15 mouse cellular contexts compared by ENCODE assay signal in the genomic region with DNA sequence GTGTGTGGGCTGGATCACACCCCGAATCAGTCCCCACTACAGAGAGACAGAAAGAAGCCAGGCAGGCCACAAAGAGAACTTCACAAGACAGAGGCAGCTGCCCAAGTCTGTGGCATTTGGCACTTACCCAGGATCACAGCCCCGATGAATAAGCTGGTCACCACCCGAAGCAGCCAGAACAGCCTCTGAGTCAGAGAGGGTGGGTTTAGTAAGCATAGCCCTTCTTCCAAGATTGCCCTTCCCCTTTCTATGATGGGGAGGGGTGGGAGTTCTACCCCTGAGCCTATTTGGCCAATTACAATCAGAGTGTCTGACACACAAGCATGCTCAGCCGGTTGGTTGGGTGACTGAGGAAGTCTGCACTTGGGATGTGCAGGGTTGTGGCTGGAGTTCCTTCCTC. TPM values are rescaled to one million over a fixed set of nuclear protein-coding genes. Genes with fewer than 3 reads are reported as not detected.
DNase-seq lines count a peak whose midpoint lies in the region; ATAC-seq and TF ChIP-seq lines count a peak whose summit lies in the region.
"Had no signal": no experiment of that assay in that cellular context is flagged by ENCODE, and none has a peak within 500 bp of the region (broad histone marks: within the 10 kb centered on the region; RNA-seq: fewer than 3 reads in every experiment).

No protein-coding gene starts in this region.

- H3K27ac ChIP-seq in heart, embryonic 12.5 days (ENCODE audit: poor library complexity, severe bottlenecking): no peak overlapping the region
- H3K27ac ChIP-seq in midbrain, embryonic 16.5 days (ENCODE audit: low read length): no peak overlapping the region
- no peak overlapping the region for H3K27ac ChIP-seq in midbrain, embryonic 13.5 days
- H3K27ac ChIP-seq: midbrain, embryonic 12.5 days had no signal

- peaks cover 95% of the 10 kb centered on the region for H3K27me3 ChIP-seq in heart, embryonic 12.5 days (replicated peaks)
- peaks cover 9% of the 10 kb centered on the region for H3K27me3 ChIP-seq in midbrain, embryonic 16.5 days (ENCODE audit: control insufficient read depth, insufficient read depth, low read depth, low read length)
- H3K27me3 ChIP-seq in midbrain, embryonic 13.5 days: peaks cover 75% of the 10 kb centered on the region
- H3K27me3 ChIP-seq in Patski (no peaks in the 10 kb centered on the region), myocyte (ENCODE audit: control insufficient read depth, insufficient read depth, insufficient read length) (no peaks in the 10 kb centered on the region)

- H3K4me1 ChIP-seq in heart, embryonic 12.5 days (replicated peaks): peaks cover 9% of the 10 kb centered on the region
- peaks cover 11% of the 10 kb centered on the region; the same call in 1 of the 2 replicates for H3K4me1 ChIP-seq in midbrain, embryonic 16.5 days (ENCODE audit: control insufficient read depth, insufficient read depth, low read length)
- H3K4me1 ChIP-seq in midbrain, embryonic 13.5 days (replicated peaks): peaks cover 11% of the 10 kb centered on the region

- no peaks in the 10 kb centered on the region for H3K36me3 ChIP-seq in heart, embryonic 12.5 days
- no peaks in the 10 kb centered on the region for H3K36me3 ChIP-seq in midbrain, embryonic 16.5 days (ENCODE audit: control insufficient read depth, insufficient read depth, low read length)
- H3K36me3 ChIP-seq in midbrain, embryonic 13.5 days: no peaks in the 10 kb centered on the region
- no peaks in the 10 kb centered on the region for H3K36me3 ChIP-seq in myocyte (ENCODE audit: control insufficient read depth, insufficient read depth)
- H3K36me3 ChIP-seq: midbrain, embryonic 12.5 days had no signal

- H3K9ac ChIP-seq in heart, embryonic 12.5 days: no peak overlapping the region
- H3K9ac ChIP-seq in midbrain, embryonic 16.5 days (ENCODE audit: low read depth, low read length): no peak overlapping the region
- no peak overlapping the region for H3K9ac ChIP-seq in midbrain, embryonic 13.5 days (replicated peaks)
- H3K9ac ChIP-seq: midbrain, embryonic 12.5 days had no signal

- TF ChIP-seq CTCF in Patski (IDR thresholded peaks at IDR 0.05): no peak

- DNase-seq in heart, postnatal 4 days: no peak
- peak; percentile 60 for DNase-seq in Patski (ENCODE audit: low read depth, low spot score)
- DNase-seq in heart, adult 11 months: no peak
- DNase-seq: gastrocnemius, postnatal 10 days; heart, postnatal 14 days had no signal

- H3K79me2 ChIP-seq in myocyte (ENCODE audit: control insufficient read depth, insufficient read depth): no peaks in the 10 kb centered on the region

- 40% methylated on average over 4 of the region's 4 CpGs for WGBS in heart, embryonic 12.5 days
- 54% methylated on average over 4 of the region's 4 CpGs for WGBS in midbrain, embryonic 16.5 days
- 79% methylated on average over 4 of the region's 4 CpGs for WGBS in midbrain, embryonic 13.5 days

- CTCF ChIA-PET in Patski (lab: Charles Lee): interaction anchor here (1.1 kb wide), 1 partner anchor 70 kb away, joined by 3 read pairs; no protein-coding TSS in a partner anchor

- in situ Hi-C loops in Patski (cut with MboI; ENCODE audit: low pct_unique_long_range_greater_than_20kb): no loop called here

- no peak overlapping the region for H3K4me3 ChIP-seq in heart, embryonic 12.5 days
- H3K4me3 ChIP-seq in midbrain, embryonic 16.5 days (ENCODE audit: low read depth, low read length): no peak overlapping the region
- H3K4me3 ChIP-seq in midbrain, embryonic 13.5 days (replicated peaks): no peak overlapping the region
- H3K4me3 ChIP-seq in myocyte: no peak overlapping the region
- H3K4me3 ChIP-seq: erythroblast, embryonic 14.5 days; midbrain, embryonic 12.5 days had no signal

- 0 out of 2 replicates have a peak, but pooled peaks have one; percentile 9 for ATAC-seq in heart, embryonic 12.5 days (ENCODE audit: insufficient number of reproducible peaks, low FRiP score)
- ATAC-seq in midbrain, embryonic 16.5 days: peak; percentile 18; the same call in 1 of the 2 replicates
- no peak for ATAC-seq in midbrain, embryonic 13.5 days
- peak; percentile 62 for ATAC-seq in Patski
- ATAC-seq in frontal cortex, adult (ENCODE audit: low TSS enrichment): no peak

- no peak overlapping the region for H3ac ChIP-seq in myocyte (ENCODE audit: control insufficient read depth, insufficient read length)

- no peak overlapping the region for H3K4me2 ChIP-seq in heart, embryonic 12.5 days
- no peak overlapping the region for H3K4me2 ChIP-seq in midbrain, embryonic 16.5 days (ENCODE audit: low read length)
- no peak overlapping the region for H3K4me2 ChIP-seq in midbrain, embryonic 13.5 days (replicated peaks)
- H3K4me2 ChIP-seq in myocyte (ENCODE audit: low read depth): peak overlapping the region; percentile 93
- H3K4me2 ChIP-seq: midbrain, embryonic 12.5 days had no signal

- TF ChIP-seq POLR2A in myocyte (IDR thresholded peaks at IDR 0.05; ENCODE audit: insufficient read length, low read depth): no peak

- POLR2A ChIA-PET in Patski (lab: Charles Lee): no interaction called here

- no peaks in the 10 kb centered on the region for H3K9me3 ChIP-seq in heart, embryonic 12.5 days (replicated peaks)
- H3K9me3 ChIP-seq in midbrain, embryonic 16.5 days (replicated peaks; ENCODE audit: control insufficient read depth, low read length, poor library complexity, severe bottlenecking): no peaks in the 10 kb centered on the region
- H3K9me3 ChIP-seq in midbrain, embryonic 13.5 days: no peaks in the 10 kb centered on the region
- H3K9me3 ChIP-seq: midbrain, embryonic 12.5 days had no signal

TF ChIP-seq in myocyte, 11 proteins besides CTCF, POLR2A, EP300 and RAD21:
- TF ChIP-seq MYOD1 (IDR thresholded peaks at IDR 0.05; ENCODE audit: control insufficient read depth in 1 of 3, insufficient read length in 2 of 3, low read depth in 2 of 3) (peak; percentile 55 to 85 (median 84)), POLR2AphosphoS2 (IDR thresholded peaks at IDR 0.05; ENCODE audit: insufficient read length, low read depth) (no peak), TCF12 (IDR thresholded peaks at IDR 0.05; ENCODE audit: insufficient read depth, poor library complexity, severe bottlenecking) (peak; percentile 45), MYOG (IDR thresholded peaks at IDR 0.05; ENCODE audit: control insufficient read depth in 1 of 3, insufficient read depth in 1 of 3, insufficient read length in 2 of 3, low read depth in 2 of 3) (peak in 2 of 3 experiments; percentile 42 to 86)

RNA-seq across cellular contexts. Expression of a gene that starts 7.3 kb away (rescaled TPM):
- polyA plus RNA-seq in heart, embryonic 12.5 days (2016; fragmentation: Nextera tagmentation; extraction: Ambion mirVana): not detected in 2 replicates
- total RNA-seq in heart, postnatal 4 days (2021): not detected
- 0.17 and 0.26 TPM in 2 replicates for polyA plus RNA-seq in midbrain, embryonic 16.5 days (2015; fragmentation: Nextera tagmentation; extraction: Ambion mirVana)
- polyA plus RNA-seq in midbrain, embryonic 13.5 days (2015; fragmentation: Nextera tagmentation; extraction: Ambion mirVana): 0.20 and 0.39 TPM in 2 replicates
- polyA plus RNA-seq in Patski (2021) (0.05 TPM), myocyte (2012; fragmentation: generic; extraction: Trizol) (2.6 TPM)
- total RNA-seq: adrenal gland, adult 18-20 months; layer of hippocampus, postnatal 14 days had no signal
- polyA plus RNA-seq: erythroblast, embryonic 14.5 days; liver, embryonic 16.5 days had no signal

RNA-seq across cellular contexts. Expression of a gene that starts 7.5 kb away (rescaled TPM):
- not detected in 2 replicates for polyA plus RNA-seq in heart, embryonic 12.5 days (2016; fragmentation: Nextera tagmentation; extraction: Ambion mirVana)
- total RNA-seq in heart, postnatal 4 days (2021): under 1 TPM; 0.16 to 0.21 TPM
- 0.19 and 0.26 TPM in 2 replicates for polyA plus RNA-seq in midbrain, embryonic 16.5 days (2015; fragmentation: Nextera tagmentation; extraction: Ambion mirVana)
- not detected in 2 replicates for polyA plus RNA-seq in midbrain, embryonic 13.5 days (2015; fragmentation: Nextera tagmentation; extraction: Ambion mirVana)
- polyA plus RNA-seq in Patski (2021) (not detected), myocyte (2012; fragmentation: generic; extraction: Trizol) (not detected)
- total RNA-seq: adrenal gland, adult 18-20 months; gastrocnemius, postnatal 10 days; layer of hippocampus, postnatal 14 days had no signal
- polyA plus RNA-seq: erythroblast, embryonic 14.5 days; liver, embryonic 16.5 days; midbrain, embryonic 12.5 days had no signal

RNA-seq across cellular contexts. Expression of a gene that starts 7.9 kb away (rescaled TPM):
- polyA plus RNA-seq in heart, embryonic 12.5 days (2016; fragmentation: Nextera tagmentation; extraction: Ambion mirVana): 0.13 TPM in 2 replicates
- total RNA-seq in heart, postnatal 4 days (2021): under 1 TPM; 0.55 to 0.59 TPM
- 0.03 TPM in 1 of 2 replicates, not detected in the other for polyA plus RNA-seq in midbrain, embryonic 16.5 days (2015; fragmentation: Nextera tagmentation; extraction: Ambion mirVana)
- polyA plus RNA-seq in midbrain, embryonic 13.5 days (2015; fragmentation: Nextera tagmentation; extraction: Ambion mirVana): 0.04 TPM in 1 of 2 replicates, not detected in the other
- polyA plus RNA-seq in Patski (2021): 0.01 TPM
- 0.12 TPM for polyA plus RNA-seq in myocyte (2012; fragmentation: generic; extraction: Trizol)
- polyA plus RNA-seq: erythroblast, embryonic 14.5 days; liver, embryonic 16.5 days; midbrain, embryonic 12.5 days had no signal

RNA-seq across cellular contexts. Expression of a gene that starts 9.3 kb away (rescaled TPM):
- 0.04 and 0.05 TPM in 2 replicates for polyA plus RNA-seq in heart, embryonic 12.5 days (2016; fragmentation: Nextera tagmentation; extraction: Ambion mirVana)
- not detected for total RNA-seq in heart, postnatal 4 days (2021)
- 0.07 and 0.11 TPM in 2 replicates for polyA plus RNA-seq in midbrain, embryonic 16.5 days (2015; fragmentation: Nextera tagmentation; extraction: Ambion mirVana)
- 0.13 and 0.15 TPM in 2 replicates for polyA plus RNA-seq in midbrain, embryonic 13.5 days (2015; fragmentation: Nextera tagmentation; extraction: Ambion mirVana)
- polyA plus RNA-seq in Patski (2021) (0.04 TPM), myocyte (2012; fragmentation: generic; extraction: Trizol) (0.10 TPM)
- total RNA-seq: layer of hippocampus, postnatal 14 days had no signal
- polyA plus RNA-seq: erythroblast, embryonic 14.5 days; liver, embryonic 16.5 days had no signal

Comparison
In these comparisons a context has a peak if more than half of its experiments do, and no peak if none do; other contexts are left out.
1. ATAC-seq: peak in heart, embryonic 12.5 days (single experiment), midbrain, embryonic 16.5 days (single experiment) and Patski (single experiment); none in midbrain, embryonic 13.5 days (single experiment) and frontal cortex, adult (single experiment).